Mouse (Mus musculus): ENCODE measurements around the gene Tnfaip1.

DNA sequence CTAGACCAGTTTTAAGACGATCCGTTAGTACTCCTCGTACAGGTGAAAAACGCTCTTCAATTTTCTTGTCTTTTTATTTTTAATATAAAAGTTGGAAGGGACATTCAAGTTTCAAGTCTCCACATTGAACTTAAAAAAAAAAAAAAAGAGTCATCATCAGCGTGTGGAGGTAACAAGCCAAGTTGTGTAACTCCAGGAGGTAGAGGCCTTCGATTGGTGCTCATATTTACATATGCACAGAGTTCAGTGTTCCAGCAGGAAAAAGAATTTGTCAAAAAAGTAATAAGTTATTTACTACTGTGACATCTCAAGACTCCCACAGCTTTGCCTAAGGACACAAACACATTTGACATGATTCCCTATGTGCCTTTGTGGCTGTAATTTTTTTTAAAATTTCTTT lies 31.5 kb upstream of the Tnfaip1 start:
- TF ChIP-seq GATA1 (IDR thresholded peaks at IDR 0.05; ENCODE audit: borderline replicate concordance, low read length), result no peak
- TF ChIP-seq FLI1 (IDR thresholded peaks at IDR 0.05; ENCODE audit: low read length), result no peak
